15 mouse cellular contexts compared by ENCODE assay signal in genomic region chr9:9475009-9475744, GRCm38 (mm10).
DNase-seq lines count a peak whose midpoint lies in the region; ATAC-seq and TF ChIP-seq lines count a peak whose summit lies in the region.
"Had no signal": no experiment of that assay in that cellular context is flagged by ENCODE, and none has a peak within 500 bp of the region (broad histone marks: within the 10 kb centered on the region; RNA-seq: fewer than 3 reads in every experiment).

No protein-coding gene starts in this region.

- H3K27ac ChIP-seq in heart, embryonic 15.5 days, result no peak overlapping the region
- no peak overlapping the region for H3K27ac ChIP-seq in hindbrain, postnatal 0 days
- H3K27ac ChIP-seq: liver, embryonic 13.5 days had no signal

- H3K27me3 ChIP-seq in heart, embryonic 15.5 days, result peaks cover 24% of the 10 kb centered on the region
- H3K27me3 ChIP-seq in hindbrain, postnatal 0 days (ENCODE audit: insufficient read depth, low read length), result no peaks in the 10 kb centered on the region
- H3K27me3 ChIP-seq: liver, embryonic 13.5 days had no signal

- intact Hi-C loops in heart, postnatal 36 days (cut with DNase I), result no loop called here

- DNase-seq in heart, postnatal 36 days, result no peak
- DNase-seq in right cerebral cortex, postnatal 10 days (ENCODE audit: low spot score in 2 of 2), result peak; percentile 20 to 25
- no peak for DNase-seq in right cerebral cortex, postnatal 36 days (ENCODE audit: low spot score in 2 of 2)
- peak; percentile 77 for DNase-seq in hindbrain, postnatal 0 days (ENCODE audit: low spot score)
- no peak for DNase-seq in ovary, postnatal 36 days (ENCODE audit: low spot score)
- no peak for DNase-seq in spleen, postnatal 14 days (ENCODE audit: low spot score in 2 of 2)
- DNase-seq: gastrocnemius, postnatal 14 days; kidney, postnatal 14 days; liver, embryonic 13.5 days; lung, postnatal 36 days; right cerebral cortex, postnatal 25 days; thymus, postnatal 36 days had no signal

- peak; percentile 58; the same call in 1 of the 2 replicates for ATAC-seq in heart, embryonic 15.5 days (replicated peaks; ENCODE audit: insufficient number of reproducible peaks, insufficient read depth, low FRiP score, low read depth)
- ATAC-seq in hindbrain, postnatal 0 days, result 0 out of 2 replicates have a peak, but pooled peaks have one; percentile 58
- no peak for ATAC-seq in inflammation-experienced regulatory T-cells, adult 6 months
- ATAC-seq: intestine, embryonic 16.5 days had no signal

- no peak for TF ChIP-seq CTCF in hindbrain, postnatal 0 days (IDR thresholded peaks at IDR 0.05; ENCODE audit: low read depth)

- no peaks in the 10 kb centered on the region for H3K9me3 ChIP-seq in heart, embryonic 15.5 days (replicated peaks)
- no peaks in the 10 kb centered on the region for H3K9me3 ChIP-seq in hindbrain, postnatal 0 days (ENCODE audit: low read length)
- H3K9me3 ChIP-seq: liver, embryonic 13.5 days had no signal

- H3K4me3 ChIP-seq in heart, embryonic 15.5 days, result no peak overlapping the region
- H3K4me3 ChIP-seq in hindbrain, postnatal 0 days (ENCODE audit: low read length), result no peak overlapping the region
- H3K4me3 ChIP-seq: liver, embryonic 13.5 days had no signal

- 26% methylated on average over 8 of the region's 8 CpGs for WGBS in heart, embryonic 15.5 days
- 18% methylated on average over 8 of the region's 8 CpGs for WGBS in hindbrain, postnatal 0 days

- no peaks in the 10 kb centered on the region for H3K36me3 ChIP-seq in heart, embryonic 15.5 days
- no peaks in the 10 kb centered on the region for H3K36me3 ChIP-seq in hindbrain, postnatal 0 days (ENCODE audit: insufficient read depth, low read length)
- H3K36me3 ChIP-seq: liver, embryonic 13.5 days had no signal

- no peak overlapping the region for H3K4me2 ChIP-seq in heart, embryonic 15.5 days
- 0 out of 2 replicates have a peak overlapping the region, but pooled peaks have one; percentile 5 for H3K4me2 ChIP-seq in hindbrain, postnatal 0 days (ENCODE audit: low read depth, low read length)
- H3K4me2 ChIP-seq: liver, embryonic 13.5 days had no signal

- H3K4me1 ChIP-seq in heart, embryonic 15.5 days (replicated peaks), result peaks cover 3% of the 10 kb centered on the region
- no peaks in the 10 kb centered on the region for H3K4me1 ChIP-seq in hindbrain, postnatal 0 days (ENCODE audit: insufficient read depth, low read length)
- H3K4me1 ChIP-seq: liver, embryonic 13.5 days had no signal

- no peak overlapping the region for H3K9ac ChIP-seq in heart, embryonic 15.5 days
- no peak overlapping the region for H3K9ac ChIP-seq in hindbrain, postnatal 0 days (replicated peaks; ENCODE audit: low read length)
- H3K9ac ChIP-seq: liver, embryonic 13.5 days had no signal

Comparison
In these comparisons a context has a peak if more than half of its experiments do, and no peak if none do; other contexts are left out.
1. DNase-seq: peak in right cerebral cortex, postnatal 10 days (2 of 2) and hindbrain, postnatal 0 days (single experiment); none in heart, postnatal 36 days (0 of 2), right cerebral cortex, postnatal 36 days (0 of 2), ovary, postnatal 36 days (single experiment) and spleen, postnatal 14 days (0 of 2).